Mouse (Mus musculus) left cerebral cortex, postnatal 25 days (tissue): ENCODE data around the gene C77080. TPM values are rescaled to one million over a fixed set of nuclear protein-coding genes. Genes with fewer than 3 reads are reported as not detected.

Source experiments
- DNase-seq, 2 experiments: peaks; one replicate each; pipeline ENCODE4 v3.0.0; 2022; ENCODE audit warnings: low spot score in 2 of 2, mixed read lengths in 1 of 2
- intact Hi-C: fragments of 180-260 bp; cut with DNase I; formaldehyde crosslinking; loops from one replicate; pipeline ENCODE4 v1.15.1; 2025
- total RNA-seq, 2 experiments: library from RNA; stranded (reverse); gene quantifications; 2 replicates each; pipeline ENCODE4 v1.2.3; 2021

C77080 gene
- 10 to 100 TPM; 19.5 to 28.2 TPM for total RNA-seq

DNA sequence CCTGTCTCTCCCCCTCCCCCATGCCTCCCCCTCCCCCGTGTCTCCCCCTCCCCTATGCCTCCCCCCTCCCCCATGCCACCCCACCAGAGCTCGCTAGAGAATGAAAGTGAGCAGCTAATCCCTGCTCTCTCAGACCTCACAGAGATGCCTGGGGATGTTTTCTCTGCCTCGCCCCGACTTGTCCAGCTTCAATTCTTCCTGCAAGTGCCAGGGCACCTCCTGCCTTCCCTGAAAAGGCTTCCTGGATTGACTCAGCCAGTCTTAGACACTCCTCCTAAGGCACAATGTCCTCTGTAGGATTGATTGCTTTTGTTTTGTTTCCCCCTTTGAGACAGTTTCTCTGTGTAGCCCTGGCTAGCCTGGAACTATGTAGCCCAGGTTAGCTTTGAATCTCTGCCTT is at the start of gene C77080:
Gene C77080 (minus strand): TSS at position 209 of the 400 bp plus-strand sequence.
- intact Hi-C loops = no loop called here

DNA sequence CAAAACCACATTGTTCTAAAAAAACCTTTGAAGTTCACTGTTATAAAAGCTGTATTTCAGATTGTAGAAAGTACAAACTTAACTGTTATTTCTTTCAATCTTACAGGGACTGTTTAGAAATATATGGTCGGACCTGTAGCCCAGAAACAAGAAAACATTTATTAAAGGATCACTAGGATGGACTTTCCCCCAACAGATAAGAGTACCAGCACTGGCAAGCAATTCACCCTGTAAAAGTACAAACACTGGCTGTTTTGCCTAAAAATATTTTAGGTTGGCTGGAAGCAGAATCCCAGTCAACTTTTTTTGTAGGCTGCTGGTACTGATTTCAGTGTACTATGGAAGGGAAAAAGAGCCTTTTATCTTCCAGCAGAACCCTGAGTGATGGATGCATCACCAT is 46.7 kb upstream of the C77080 start:
- DNase-seq = no peak
- intact Hi-C loops = no loop called here

More for the DNA sequence above, at the start of gene C77080:
- DNase-seq = no peak

DNA sequence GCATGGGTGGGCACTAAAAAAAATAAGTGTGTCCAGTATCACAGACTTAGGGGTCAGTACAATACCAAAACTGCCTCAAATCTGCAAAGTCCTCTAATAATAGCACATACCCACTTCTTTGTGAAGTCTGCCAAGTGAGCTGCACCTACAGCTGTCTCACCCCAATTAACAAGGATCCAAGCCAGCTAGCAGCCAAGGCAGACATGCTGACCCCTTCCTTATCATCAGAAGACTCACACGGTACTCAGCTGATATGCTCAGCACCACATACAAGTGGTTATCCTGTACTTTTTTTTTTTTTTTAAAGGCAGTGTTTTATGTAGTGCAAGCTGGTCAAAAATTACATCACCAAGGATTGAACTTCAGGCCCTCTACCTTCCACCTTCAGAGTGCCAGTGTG is 43.1 kb upstream of the C77080 start:
- intact Hi-C loops = no loop called here
- DNase-seq = no peak

DNA sequence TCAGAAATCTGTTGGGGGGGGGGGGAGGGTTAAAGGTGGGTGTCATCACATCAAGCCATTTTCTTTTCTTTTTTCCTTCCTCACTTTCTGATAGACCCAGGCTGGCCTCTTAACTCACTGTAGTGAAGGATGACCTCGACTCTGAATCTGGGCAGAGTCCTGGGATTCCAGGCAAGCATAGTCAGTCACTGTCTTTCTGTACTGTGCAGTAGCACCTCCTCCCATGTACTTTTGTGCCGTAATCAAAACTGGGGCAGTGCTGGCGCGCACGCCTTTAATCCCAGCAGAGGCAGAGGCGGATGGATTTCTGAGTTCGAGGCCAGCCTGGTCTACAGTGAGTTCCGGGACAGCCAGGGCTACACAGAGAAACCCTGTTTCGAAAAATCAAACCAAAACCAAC is 42.6 kb upstream of the C77080 start:
- intact Hi-C loops = no loop called here
- no peak for DNase-seq

DNA sequence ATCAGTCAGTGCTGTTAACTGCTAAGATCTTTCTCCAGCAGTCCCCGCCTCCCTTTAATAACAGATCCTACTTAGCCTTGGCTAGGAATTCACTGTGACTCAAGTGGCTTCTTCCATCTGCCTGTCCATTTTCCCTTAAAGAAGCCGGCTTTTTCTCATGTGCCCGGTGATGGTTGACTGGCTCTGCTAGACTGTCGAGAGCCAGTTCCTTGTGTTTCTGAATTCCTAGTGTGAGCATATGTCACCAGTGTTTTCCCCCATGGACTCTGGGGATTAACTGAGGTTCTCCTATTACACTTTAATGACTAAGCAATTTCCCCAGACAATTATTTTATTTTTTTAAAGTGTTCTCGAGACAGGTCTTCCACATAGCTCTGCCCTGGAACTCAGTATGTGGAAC is 42.2 kb upstream of the C77080 start:
- intact Hi-C loops = no loop called here
- no peak for DNase-seq

DNA sequence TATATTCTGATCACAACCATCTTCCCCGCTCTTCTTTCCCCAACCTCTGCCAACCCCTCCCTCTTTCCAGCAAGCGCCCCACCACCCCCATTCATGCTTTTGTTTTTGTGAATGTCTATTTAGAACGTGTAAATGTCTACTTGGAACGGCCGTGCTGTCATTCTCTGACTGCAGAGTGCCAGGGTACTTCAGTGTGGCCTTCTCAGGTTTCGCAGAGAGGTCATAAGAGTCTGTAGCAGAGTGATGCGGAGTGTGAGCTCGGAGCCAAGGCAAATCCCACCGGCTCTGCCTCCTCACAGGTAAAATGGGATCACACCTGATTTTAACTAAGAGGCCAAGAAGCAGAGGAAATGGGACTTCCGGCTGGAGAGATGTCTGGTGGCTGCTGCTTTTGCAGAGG is 37.9 kb upstream of the C77080 start:
- intact Hi-C loops = loop anchor here (5.0 kb wide), 1 partner anchor 143 kb away; the partner anchor contains the start of gene Zbtb8b
- DNase-seq = no peak

DNA sequence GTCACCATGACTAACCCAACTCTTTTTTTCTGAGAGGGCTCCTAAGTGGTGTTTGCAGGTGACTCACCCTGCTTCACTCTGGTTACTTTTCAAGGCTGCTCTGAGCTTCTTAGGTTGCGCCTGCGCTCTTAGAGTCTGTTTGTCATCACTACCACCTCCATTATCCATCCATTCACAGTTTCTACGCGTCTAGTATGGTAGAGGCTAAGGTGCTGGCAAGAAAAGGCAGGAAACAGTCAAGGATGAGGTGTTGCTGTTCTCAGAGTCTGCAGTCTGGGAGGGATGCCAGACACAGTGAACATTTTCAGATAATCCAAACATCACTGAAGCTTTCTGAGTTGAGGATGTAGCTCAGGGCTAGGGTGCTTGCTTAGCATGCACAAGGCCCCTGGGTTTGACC is 36.5 kb upstream of the C77080 start:
- DNase-seq = peak; percentile 23 to 85
- intact Hi-C loops = loop anchor here (5.0 kb wide), 1 partner anchor 145 kb away; the partner anchor contains the start of gene Zbtb8b

DNA sequence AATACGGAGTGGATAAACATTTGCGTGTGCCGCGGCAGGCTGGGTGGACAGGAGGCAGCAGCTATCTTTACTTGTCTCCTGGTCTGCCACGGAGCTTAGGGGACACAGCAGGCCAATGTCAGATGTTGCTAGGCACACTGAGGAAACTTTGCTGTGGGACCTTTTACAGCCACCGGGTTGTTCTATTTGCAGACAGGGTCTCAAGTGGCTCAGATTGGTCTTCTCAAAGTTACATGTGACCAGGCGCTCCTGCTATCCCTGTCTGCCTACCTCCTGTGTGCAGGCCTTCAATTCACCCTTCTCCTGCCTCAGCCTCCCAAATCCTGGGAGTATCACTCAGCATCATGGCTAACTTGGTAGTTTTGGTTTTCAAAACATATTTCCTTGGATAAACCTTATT is 34.9 kb upstream of the C77080 start:
- intact Hi-C loops = loop anchor here (5.0 kb wide), 1 partner anchor 146 kb away; the partner anchor contains the start of gene Zbtb8b
- DNase-seq = no peak

DNA sequence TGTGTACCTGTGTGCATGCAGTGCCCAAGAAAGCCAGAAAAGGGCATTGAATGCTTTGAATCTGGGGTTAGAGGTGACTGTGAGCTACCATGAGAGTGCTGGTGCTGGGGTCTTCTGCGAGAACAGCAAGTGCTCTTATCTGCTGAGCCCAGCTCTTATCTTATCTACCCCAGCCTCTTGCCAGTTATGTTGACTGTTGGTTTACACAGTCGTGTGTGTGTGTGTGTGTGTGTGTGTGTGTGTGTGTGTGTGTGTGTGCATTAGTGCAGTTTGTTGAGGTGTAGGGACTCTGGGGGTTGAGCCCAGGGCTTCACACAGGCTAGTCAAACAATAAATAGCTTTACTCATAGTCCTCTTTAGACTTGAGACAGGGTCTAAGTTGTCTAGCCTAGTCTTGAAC is 34.0 kb upstream of the C77080 start:
- intact Hi-C loops = loop anchor here (5.0 kb wide), 1 partner anchor 147 kb away; the partner anchor contains the start of gene Zbtb8b
- no peak for DNase-seq

DNA sequence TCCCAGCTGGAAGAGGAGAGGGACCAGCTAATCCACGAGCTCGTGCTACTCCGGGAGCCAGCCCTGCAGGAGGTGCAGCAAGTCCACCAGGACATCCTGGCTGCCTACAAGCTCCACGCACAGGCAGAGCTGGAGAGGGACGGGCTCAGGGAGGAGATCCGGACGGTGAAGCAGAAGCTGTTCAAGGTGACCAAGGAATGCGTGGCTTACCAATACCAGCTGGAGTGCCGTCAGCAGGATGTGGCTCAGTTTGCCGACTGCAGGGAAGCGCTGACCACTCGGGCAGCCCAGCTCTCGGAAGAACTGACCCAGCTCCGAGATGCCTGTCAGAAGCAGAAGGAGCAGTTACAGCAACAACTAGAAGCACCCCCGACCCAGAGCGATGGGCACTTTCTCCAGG is 32.5 kb upstream of the C77080 start:
- intact Hi-C loops = no loop called here

DNA sequence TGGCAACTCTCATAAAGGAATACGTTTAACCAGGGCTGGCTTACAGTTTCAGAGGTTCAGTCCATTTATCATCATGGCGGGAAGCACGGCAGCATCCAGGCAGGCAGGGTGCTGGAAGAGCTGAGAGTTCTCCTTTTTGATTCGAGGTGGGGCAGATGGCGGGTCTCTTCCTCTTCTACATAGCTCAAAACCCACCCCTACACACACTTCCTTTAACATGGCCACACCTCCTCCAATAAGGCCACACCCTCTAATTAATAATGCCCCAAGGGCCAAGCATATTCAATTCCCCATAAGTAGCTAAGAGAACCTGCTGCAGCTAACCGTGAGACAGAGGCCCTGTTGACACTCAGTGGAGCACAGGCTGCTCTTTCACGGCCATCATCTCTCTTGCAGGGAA is 31.6 kb upstream of the C77080 start:
- intact Hi-C loops = no loop called here
- DNase-seq = no peak

More for the DNA sequence above, 32.5 kb upstream of the C77080 start:
- DNase-seq = no peak

DNA sequence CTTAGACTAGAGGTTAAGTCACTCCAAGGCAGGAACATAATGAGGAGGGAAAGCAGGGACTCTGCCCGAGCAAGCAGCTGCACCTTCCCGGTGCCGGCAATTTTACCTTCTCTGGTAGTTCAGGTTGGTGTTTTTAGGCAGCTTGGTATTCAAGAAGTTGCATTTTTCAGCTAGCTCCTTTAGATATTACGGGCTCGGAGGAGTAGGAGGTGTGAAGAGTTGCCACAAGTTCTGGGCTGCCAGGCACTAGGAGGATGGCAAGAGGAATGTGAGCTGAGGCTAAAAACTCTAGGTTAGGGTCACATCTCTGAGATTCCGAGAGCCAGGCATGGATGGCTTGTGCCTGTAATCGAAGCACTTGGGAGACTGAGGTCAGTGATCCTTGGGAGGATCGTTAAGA is 28.5 kb upstream of the C77080 start:
- intact Hi-C loops = no loop called here
- DNase-seq = peak in 1 of 2 experiments; percentile 50

DNA sequence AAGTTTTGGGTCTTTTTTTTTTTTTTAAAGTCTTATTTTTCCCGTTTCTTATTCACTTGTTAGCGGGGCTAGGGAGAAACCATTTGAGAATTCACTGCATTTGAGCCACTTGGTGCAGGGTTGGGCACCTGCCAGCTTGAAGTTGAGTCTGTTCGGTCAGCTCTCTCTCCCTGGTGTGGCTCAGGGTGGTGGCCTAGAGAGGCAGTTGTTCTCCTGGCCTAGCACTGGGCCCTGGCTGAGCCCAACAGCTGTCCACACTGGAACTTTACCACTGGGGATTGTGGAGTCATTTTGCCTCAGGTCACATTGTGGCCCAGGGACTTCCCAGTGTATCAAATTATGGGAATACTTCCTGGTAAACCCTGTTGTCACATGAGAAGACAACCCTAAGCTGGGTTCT is 26.9 kb upstream of the C77080 start:
- intact Hi-C loops = no loop called here
- no peak for DNase-seq

DNA sequence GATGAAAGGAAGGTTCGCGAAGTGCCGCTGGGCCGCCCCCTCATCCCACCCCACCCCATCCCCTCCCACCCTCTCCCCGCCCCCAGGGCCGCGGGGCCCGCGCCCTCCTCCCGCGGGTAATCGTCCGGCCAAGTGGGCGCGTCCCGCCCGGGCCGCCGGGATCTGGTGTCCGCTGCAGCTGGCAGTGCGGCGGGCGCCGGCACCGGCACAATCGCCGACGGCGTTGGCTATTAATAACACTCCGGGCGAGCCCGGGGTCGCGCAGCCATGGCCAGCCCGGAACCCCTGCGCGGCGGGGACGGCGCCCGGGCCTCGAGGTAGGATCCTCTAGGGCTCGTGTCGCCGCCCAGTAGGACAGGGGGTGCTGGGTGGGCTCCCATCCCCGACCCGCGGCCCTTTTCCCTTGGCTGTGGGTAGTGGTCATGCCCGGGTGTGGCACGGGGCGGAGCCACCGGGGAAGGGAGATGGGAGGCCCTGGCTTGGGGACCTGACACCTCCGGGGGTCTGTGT is 26.3 kb upstream of the C77080 start, which contains the start of gene Sync:
Gene Sync (plus strand): TSS at position 146 of the 510 bp plus-strand sequence.
- intact Hi-C loops = no loop called here
- no peak for DNase-seq

DNA sequence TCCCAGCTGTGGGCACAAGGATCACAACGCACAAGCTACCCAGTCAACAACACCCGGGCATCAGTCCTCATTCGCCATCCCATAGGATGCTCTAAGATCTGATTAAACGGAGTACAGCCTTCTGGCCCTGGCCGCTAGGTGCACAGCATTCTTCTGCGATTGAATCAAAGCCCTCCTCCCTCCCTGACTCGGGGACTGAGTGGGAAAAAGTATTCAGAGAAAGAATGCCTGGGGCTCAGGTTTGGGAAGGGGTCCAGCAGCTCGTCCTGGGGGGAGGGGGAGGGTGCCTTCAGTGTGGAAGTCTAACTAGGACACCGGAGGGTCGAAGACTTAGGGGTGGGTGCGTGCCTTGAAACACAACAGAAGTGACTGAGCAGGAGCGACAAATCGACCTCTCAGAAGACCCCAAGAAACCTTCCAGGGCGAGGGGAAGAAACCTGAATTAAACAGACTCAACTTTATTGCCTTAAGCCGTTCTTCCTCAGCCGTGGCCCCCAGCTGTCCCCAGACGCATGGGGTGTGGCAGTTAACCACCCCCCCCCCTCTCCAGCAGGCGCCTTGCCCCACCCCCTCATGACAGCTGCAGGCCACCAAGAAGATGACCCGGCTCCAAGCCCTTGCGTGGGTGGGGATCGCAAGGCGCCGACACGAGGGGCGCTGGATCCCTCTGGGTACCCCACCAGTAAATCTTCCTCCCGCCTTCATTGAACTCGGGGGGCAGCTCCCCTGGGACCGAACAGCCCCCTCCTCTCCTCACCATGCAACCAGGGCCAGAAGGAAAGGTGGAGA is 25.7 kb upstream of the C77080 start:
- intact Hi-C loops = no loop called here
- no peak for DNase-seq

DNA sequence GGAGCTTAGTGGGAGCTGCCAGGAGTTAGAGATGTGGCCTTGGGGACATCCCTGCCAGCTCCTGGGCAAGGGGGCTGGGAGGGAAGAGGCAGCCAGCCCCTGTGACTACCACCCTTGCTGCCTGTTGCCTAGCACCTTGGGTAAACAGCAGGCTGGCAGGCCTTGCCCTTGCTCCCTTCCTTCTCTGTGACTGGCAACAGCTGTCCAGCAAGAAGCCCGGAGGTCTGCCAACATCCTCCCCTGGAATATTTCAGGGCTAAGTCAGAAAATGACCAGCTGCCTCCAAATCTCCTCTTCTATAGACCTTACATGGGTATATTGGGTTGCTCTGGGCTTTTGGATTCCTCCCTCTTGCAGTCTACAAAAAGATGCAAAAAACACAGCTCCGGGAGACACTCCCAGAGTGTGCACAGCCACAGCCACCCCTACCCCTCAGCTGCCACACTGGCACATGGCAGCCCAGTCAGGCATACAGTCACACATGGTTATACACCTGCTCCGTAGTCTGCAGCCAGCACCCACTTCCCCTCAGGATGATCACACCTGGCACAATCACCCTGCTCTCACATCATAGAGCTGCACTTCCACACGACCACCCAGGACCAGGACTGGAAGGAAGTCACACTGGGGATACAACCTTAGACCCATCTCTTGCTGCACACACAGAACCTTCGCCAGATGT is 24.9 kb upstream of the C77080 start:
- intact Hi-C loops = no loop called here

DNA sequence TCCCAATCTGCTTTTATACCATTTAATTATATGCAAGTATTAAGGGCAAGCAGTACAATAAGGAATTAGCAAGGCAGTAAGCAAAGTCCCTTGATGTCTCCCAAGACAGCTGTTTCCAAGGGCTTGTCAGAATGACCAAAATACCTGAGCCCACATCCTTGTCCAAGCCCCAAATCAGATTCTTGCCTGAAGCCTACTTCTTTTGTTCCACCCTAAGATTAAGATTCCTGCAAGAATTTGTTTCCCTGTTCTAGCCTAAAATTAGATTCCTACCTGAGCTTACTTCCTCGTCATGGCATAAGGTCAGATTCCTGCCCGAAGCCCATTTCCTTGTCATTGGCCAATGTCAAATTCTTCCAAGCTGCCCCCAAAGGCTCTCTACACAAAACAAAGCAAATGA is 23.5 kb upstream of the C77080 start:
- no peak for DNase-seq
- intact Hi-C loops = no loop called here

More for the DNA sequence above, 24.9 kb upstream of the C77080 start:
- no peak for DNase-seq

DNA sequence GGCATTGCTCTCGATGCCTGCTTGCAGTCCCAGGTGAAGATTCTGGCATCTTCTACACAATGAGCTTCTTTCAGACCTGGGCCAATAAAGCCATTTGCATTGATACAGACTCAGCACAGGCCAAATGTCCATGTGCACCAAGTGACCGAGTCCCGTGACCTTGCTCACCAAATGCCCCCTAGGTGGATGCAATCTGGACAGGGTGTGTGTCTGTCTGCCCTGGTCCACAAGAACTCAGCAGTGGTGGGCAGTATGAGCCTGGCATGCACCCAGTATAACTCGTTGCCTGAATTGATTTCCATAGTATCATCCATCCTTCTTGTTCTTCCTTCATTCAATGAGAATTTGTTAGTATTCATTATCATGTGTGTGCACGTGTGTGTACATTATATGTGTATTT is 22.0 kb upstream of the C77080 start:
- no peak for DNase-seq
- intact Hi-C loops = no loop called here

DNA sequence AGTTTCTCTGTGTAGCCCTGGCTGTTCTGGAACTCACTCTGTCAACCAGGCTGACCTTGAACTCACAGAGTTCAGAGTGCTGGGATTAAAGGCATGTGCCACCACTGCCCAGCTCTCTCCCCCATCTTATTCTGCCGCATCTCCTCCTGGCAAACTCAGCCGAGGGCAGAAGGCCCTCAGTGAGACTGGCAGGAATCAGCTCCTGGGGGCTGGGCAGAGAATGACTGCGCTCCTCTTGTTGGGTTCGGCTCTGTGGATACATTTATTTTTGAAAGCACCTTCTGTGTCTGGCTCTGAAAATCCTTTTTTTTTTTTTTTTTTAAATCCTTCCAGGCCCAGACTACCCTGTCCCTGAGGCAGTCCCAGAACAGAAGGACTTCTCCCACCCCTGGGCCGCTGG is 21.6 kb upstream of the C77080 start:
- DNase-seq = no peak
- intact Hi-C loops = no loop called here

DNA sequence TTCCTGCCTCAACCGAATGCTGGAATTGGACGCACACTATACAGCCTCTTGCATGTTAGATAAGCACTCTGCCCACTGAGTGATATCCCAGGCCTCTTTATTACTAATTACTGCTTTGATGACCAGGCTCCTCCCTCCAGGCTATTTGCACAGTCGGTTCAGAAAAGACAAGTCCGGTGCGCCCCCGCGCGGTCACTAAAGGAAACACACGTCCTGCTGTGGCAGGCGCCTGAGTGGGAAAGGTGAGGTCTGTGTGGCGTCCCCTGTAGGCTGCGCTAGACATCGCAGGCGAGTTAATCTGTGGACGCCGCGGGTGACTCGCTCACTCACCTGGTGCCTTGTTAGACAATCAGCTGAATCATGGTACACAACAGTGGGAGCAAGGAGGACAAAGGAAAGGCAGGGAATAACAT is 15.3 kb upstream of the C77080 start:
- DNase-seq = peak; percentile 92 to 96
- intact Hi-C loops = loop anchor here (1.0 to 10.0 kb wide), 3 partner anchors 67 to 181 kb away; partner anchors contain the start of gene Fndc5

DNA sequence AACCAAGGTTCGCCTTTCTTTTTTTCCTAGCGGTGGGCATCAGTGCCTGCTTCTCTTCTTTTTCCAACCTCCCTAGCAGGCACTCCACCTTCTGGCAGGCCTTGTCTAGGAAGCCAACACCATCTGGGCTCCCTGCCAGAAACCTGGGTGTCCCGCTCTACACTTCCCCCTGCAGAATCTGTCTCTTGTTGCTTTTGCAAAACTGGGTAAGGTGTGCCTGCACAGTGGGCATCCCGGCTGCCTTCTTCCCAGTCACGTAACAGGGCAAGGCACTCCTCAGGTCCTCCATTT is 11.5 kb upstream of the C77080 start:
- intact Hi-C loops = loop anchor here (10.0 kb wide), 1 partner anchor 138 kb away; the partner anchor contains the start of gene Fndc5

More for the DNA sequence above, 11.5 kb upstream of the C77080 start:
- DNase-seq = peak in 1 of 2 experiments; percentile 59
